Mouse (Mus musculus): ENCODE results near the gene Srsf7. TPM values are rescaled to one million over a fixed set of nuclear protein-coding genes. Genes with fewer than 3 reads are reported as not detected.

The Srsf7 gene
- polyA plus RNA-seq, 1 experiment = 372 TPM

DNA sequence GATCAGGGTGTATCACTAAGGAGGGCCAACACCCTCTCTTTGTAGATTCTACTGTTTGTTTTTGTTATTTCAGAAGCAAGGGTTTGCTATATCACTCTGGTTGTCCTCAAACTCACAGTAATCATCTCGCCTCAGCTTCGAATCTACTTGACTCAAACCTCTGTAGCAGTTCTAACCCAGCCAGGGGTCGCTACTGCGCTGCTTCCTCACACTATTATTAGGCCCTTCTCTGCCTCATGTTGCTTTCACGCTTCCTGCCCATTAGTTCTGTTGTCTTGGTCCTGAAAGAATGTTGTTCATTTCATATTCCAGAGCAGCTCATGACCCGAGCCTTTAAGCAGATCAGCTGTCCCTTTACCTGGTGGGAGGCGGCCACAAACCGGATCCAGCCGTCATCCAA lies 34.5 kb upstream of the Srsf7 start:
- TF ChIP-seq POLR2A (IDR thresholded peaks at IDR 0.05; ENCODE audit: insufficient read depth, low read length) = no peak
- TF ChIP-seq CTCF (IDR thresholded peaks at IDR 0.05; ENCODE audit: low read depth, low read length) = peak; percentile 50
- Histone ChIP-seq H3K9ac (ENCODE audit: low read depth, poor library complexity, severe bottlenecking) (no peak overlapping the region), H3K27ac (ENCODE audit: insufficient read depth, low read length) (no peak overlapping the region), H3K36me3 (ENCODE audit: control insufficient read depth, insufficient read depth, low read length, poor library complexity, severe bottlenecking) (peaks cover 6% of the 10 kb centered on the region; the same call in 1 of the 2 replicates), H3K4me3 (ENCODE audit: low read depth, low read length) (no peak overlapping the region), H3K9me3 (replicated peaks; ENCODE audit: control insufficient read depth, insufficient read depth, low read length, poor library complexity, severe bottlenecking) (no peaks in the 10 kb centered on the region), H3K4me1 (ENCODE audit: control insufficient read depth, insufficient read depth, low read length) (no peaks in the 10 kb centered on the region), H3K27me3 (ENCODE audit: control insufficient read depth, insufficient read depth, low read length, poor library complexity, severe bottlenecking) (no peaks in the 10 kb centered on the region)

DNA sequence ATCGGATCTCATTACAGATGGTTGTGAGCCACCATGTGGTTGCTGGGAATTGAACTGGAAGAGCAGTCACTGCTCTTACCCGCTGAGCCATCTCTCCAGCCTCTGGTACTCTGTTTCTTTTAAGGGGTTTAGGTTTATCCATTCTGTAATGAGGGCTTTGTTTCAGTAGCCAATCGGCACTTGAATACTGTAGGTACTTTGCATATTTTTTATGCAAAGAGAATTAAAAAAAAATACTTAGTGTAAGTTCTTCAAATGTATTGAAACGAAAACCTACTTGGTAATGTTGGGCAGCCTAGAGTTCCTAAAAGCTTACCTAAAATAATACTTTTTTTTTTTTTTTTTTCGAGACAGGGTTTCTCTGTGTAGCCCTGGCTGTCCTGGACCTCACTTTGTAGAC lies 30.4 kb upstream of the Srsf7 start:
- Histone ChIP-seq H3K9me3 (replicated peaks; ENCODE audit: control insufficient read depth, insufficient read depth, low read length, poor library complexity, severe bottlenecking) (no peaks in the 10 kb centered on the region), H3K9ac (ENCODE audit: low read depth, poor library complexity, severe bottlenecking) (no peak overlapping the region), H3K4me1 (ENCODE audit: control insufficient read depth, insufficient read depth, low read length) (peaks cover 2% of the 10 kb centered on the region), H3K27ac (ENCODE audit: insufficient read depth, low read length) (no peak overlapping the region), H3K4me3 (ENCODE audit: low read depth, low read length) (no peak overlapping the region), H3K27me3 (ENCODE audit: control insufficient read depth, insufficient read depth, low read length, poor library complexity, severe bottlenecking) (no peaks in the 10 kb centered on the region), H3K36me3 (ENCODE audit: control insufficient read depth, insufficient read depth, low read length, poor library complexity, severe bottlenecking) (no peaks in the 10 kb centered on the region)
- no peak for TF ChIP-seq CTCF (IDR thresholded peaks at IDR 0.05; ENCODE audit: low read depth, low read length)

DNA sequence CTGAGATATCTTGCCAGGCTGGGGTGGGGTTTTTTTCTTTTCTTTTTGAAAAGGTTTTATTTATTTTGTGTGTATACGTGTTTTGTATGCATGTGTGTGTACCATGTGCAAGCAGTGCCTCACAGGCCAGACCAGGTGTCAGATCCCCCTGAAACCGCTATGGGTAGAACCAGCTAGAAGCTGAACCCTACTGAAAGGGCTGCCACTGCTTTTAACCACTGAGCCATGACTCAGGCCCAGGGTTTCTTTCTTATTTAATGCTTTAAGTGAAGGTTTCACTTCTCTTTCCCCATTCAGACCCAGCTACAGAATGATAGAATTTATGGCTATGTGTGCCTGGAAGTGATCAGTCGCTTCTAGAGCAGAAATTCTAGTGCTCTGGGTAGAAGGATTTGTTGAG lies 29.7 kb upstream of the Srsf7 start:
- TF ChIP-seq EP300 (IDR thresholded peaks at IDR 0.05; ENCODE audit: insufficient read depth, low read depth, low read length) = no peak
- no peak for TF ChIP-seq CTCF (IDR thresholded peaks at IDR 0.05; ENCODE audit: low read depth, low read length)
- TF ChIP-seq POLR2A (IDR thresholded peaks at IDR 0.05; ENCODE audit: insufficient read depth, low read length) = no peak
- no peak overlapping the region for H3K9ac ChIP-seq (ENCODE audit: low read depth, poor library complexity, severe bottlenecking)
- no peaks in the 10 kb centered on the region for H3K36me3 ChIP-seq (ENCODE audit: control insufficient read depth, insufficient read depth, low read length, poor library complexity, severe bottlenecking)
- H3K9me3 ChIP-seq (replicated peaks; ENCODE audit: control insufficient read depth, insufficient read depth, low read length, poor library complexity, severe bottlenecking) = no peaks in the 10 kb centered on the region
- H3K4me1 ChIP-seq (ENCODE audit: control insufficient read depth, insufficient read depth, low read length) = peaks cover 2% of the 10 kb centered on the region
- no peak overlapping the region for H3K4me3 ChIP-seq (ENCODE audit: low read depth, low read length)
- H3K27ac ChIP-seq (ENCODE audit: insufficient read depth, low read length) = no peak overlapping the region
- no peaks in the 10 kb centered on the region for H3K27me3 ChIP-seq (ENCODE audit: control insufficient read depth, insufficient read depth, low read length, poor library complexity, severe bottlenecking)

DNA sequence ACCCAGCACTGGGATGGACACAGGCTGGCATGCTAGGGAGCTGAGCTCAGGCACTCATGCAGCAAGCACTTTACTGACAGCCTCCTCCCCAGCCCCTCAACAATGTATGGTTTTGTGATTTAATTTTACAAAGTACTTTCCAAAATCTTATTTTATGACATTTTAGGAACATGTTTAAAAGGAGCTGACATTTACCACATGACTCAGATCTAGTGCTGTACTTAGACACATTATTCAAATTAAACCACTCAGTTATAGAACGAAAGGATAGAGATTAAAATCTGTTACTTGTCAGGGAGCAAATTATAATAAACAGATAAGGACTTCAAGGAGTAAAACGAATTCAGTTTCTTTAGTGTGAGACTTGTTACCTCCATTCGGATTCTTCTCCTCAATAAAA lies 28.4 kb upstream of the Srsf7 start:
- H3K27ac ChIP-seq (ENCODE audit: insufficient read depth, low read length) = no peak overlapping the region
- TF ChIP-seq CTCF (IDR thresholded peaks at IDR 0.05; ENCODE audit: low read depth, low read length) = no peak
- no peak for TF ChIP-seq EP300 (IDR thresholded peaks at IDR 0.05; ENCODE audit: insufficient read depth, low read depth, low read length)
- no peak for TF ChIP-seq POLR2A (IDR thresholded peaks at IDR 0.05; ENCODE audit: insufficient read depth, low read length)
- H3K9ac ChIP-seq (ENCODE audit: low read depth, poor library complexity, severe bottlenecking) = no peak overlapping the region
- H3K36me3 ChIP-seq (ENCODE audit: control insufficient read depth, insufficient read depth, low read length, poor library complexity, severe bottlenecking) = no peaks in the 10 kb centered on the region
- peaks cover 4% of the 10 kb centered on the region for H3K4me1 ChIP-seq (ENCODE audit: control insufficient read depth, insufficient read depth, low read length)
- H3K4me3 ChIP-seq (ENCODE audit: low read depth, low read length) = no peak overlapping the region
- H3K27me3 ChIP-seq (ENCODE audit: control insufficient read depth, insufficient read depth, low read length, poor library complexity, severe bottlenecking) = no peaks in the 10 kb centered on the region
- H3K9me3 ChIP-seq (replicated peaks; ENCODE audit: control insufficient read depth, insufficient read depth, low read length, poor library complexity, severe bottlenecking) = no peaks in the 10 kb centered on the region

DNA sequence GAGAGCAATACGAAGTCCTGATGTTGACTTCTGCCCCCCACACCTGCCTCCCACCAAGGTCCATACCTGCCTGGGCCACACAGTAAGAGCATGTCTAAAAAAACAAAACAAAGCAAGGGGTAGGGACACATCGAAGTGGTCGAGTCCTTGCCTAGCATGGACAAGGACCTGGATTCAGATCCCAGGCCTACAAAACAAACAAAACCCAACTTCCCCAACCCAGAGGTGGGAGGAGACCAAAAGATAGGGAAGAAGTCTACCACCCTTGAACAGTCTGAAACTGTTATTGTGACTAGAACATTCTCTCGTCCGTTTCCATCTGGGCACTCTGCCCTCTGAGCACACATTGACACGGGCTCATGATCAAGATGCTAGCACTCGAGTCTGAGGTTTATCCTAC lies 27.3 kb upstream of the Srsf7 start:
- no peaks in the 10 kb centered on the region for H3K9me3 ChIP-seq (replicated peaks; ENCODE audit: control insufficient read depth, insufficient read depth, low read length, poor library complexity, severe bottlenecking)
- TF ChIP-seq CTCF (IDR thresholded peaks at IDR 0.05; ENCODE audit: low read depth, low read length) (no peak), EP300 (IDR thresholded peaks at IDR 0.05; ENCODE audit: insufficient read depth, low read depth, low read length) (no peak), POLR2A (IDR thresholded peaks at IDR 0.05; ENCODE audit: insufficient read depth, low read length) (no peak)
- H3K9ac ChIP-seq (ENCODE audit: low read depth, poor library complexity, severe bottlenecking) = no peak overlapping the region
- no peak overlapping the region for H3K27ac ChIP-seq (ENCODE audit: insufficient read depth, low read length)
- H3K4me3 ChIP-seq (ENCODE audit: low read depth, low read length) = no peak overlapping the region
- peaks cover under 1% of the 10 kb centered on the region; the same call in 1 of the 2 replicates for H3K36me3 ChIP-seq (ENCODE audit: control insufficient read depth, insufficient read depth, low read length, poor library complexity, severe bottlenecking)
- peaks cover 4% of the 10 kb centered on the region for H3K4me1 ChIP-seq (ENCODE audit: control insufficient read depth, insufficient read depth, low read length)
- no peaks in the 10 kb centered on the region for H3K27me3 ChIP-seq (ENCODE audit: control insufficient read depth, insufficient read depth, low read length, poor library complexity, severe bottlenecking)

DNA sequence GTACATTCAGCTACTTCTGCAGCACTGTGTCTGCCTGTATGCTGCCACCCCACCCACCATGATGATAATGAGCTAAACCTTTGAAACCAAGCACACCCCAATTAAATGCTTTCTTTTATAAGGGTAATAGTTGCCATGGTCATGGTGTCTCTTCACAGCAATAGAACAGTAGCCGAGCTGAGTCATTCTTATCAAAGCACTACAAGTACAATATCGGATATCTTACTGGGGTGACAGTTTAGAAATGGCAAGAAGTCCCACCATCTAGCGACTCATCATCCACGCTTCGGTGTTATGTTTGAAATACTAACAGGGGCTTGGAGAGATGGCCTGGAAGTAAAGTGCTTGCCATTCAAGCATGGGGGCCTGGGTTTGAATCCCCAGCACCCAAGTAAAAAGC lies 26.7 kb upstream of the Srsf7 start:
- TF ChIP-seq CTCF (IDR thresholded peaks at IDR 0.05; ENCODE audit: low read depth, low read length) = no peak
- TF ChIP-seq POLR2A (IDR thresholded peaks at IDR 0.05; ENCODE audit: insufficient read depth, low read length) = no peak
- TF ChIP-seq EP300 (IDR thresholded peaks at IDR 0.05; ENCODE audit: insufficient read depth, low read depth, low read length) = no peak
- peaks cover 6% of the 10 kb centered on the region for H3K36me3 ChIP-seq (ENCODE audit: control insufficient read depth, insufficient read depth, low read length, poor library complexity, severe bottlenecking)
- no peak overlapping the region for H3K27ac ChIP-seq (ENCODE audit: insufficient read depth, low read length)
- no peak overlapping the region for H3K9ac ChIP-seq (ENCODE audit: low read depth, poor library complexity, severe bottlenecking)
- no peaks in the 10 kb centered on the region for H3K27me3 ChIP-seq (ENCODE audit: control insufficient read depth, insufficient read depth, low read length, poor library complexity, severe bottlenecking)
- no peak overlapping the region for H3K4me3 ChIP-seq (ENCODE audit: low read depth, low read length)
- H3K9me3 ChIP-seq (replicated peaks; ENCODE audit: control insufficient read depth, insufficient read depth, low read length, poor library complexity, severe bottlenecking) = no peaks in the 10 kb centered on the region
- peaks cover 4% of the 10 kb centered on the region for H3K4me1 ChIP-seq (ENCODE audit: control insufficient read depth, insufficient read depth, low read length)

Measured in ES-Bruce4 (cell line).